Mouse (Mus musculus) liver, adult 2 months (tissue): ENCODE measurements around the gene Tpte.

ENCODE experiments used
- CTCF ChIP-seq: fragments of 200-500 bp; IDR thresholded peaks from 2 replicates; pipeline ENCODE4 v1.5.1; 2011; ENCODE audit warnings: low read depth, low read length, control low read depth
- POLR2A ChIP-seq: fragments of 200-500 bp; IDR thresholded peaks from 2 replicates; pipeline ENCODE4 v1.6.1; 2011; ENCODE audit warnings: low read length, control low read depth; ENCODE audit not compliant: insufficient read depth; ENCODE audit errors: extremely low read depth

- no peak for TF ChIP-seq CTCF
- no peak for TF ChIP-seq POLR2A
These were observed 23.0 kb upstream of the Tpte start for GRCm38 (mm10) chr8:22260091-22260722.
